Mouse (Mus musculus) gastrocnemius, adult 2 months (tissue): ENCODE results near the gene Nphp4. TPM values are rescaled to one million over a fixed set of nuclear protein-coding genes. Genes with fewer than 3 reads are reported as not detected.
A peak's percentile ranks its signal among the peaks of the same experiment; 100 is the strongest.

Source experiments
- DNase-seq: peaks from one replicate; pipeline ENCODE4 v3.0.0; 2022
- H3K27ac ChIP-seq: fragments of 200-600 bp; 2 replicates; pipeline ENCODE4 v1.8.1; 2022; ENCODE audit warnings: mild to moderate bottlenecking
- H3K4me3 ChIP-seq: fragments of 200-600 bp; 2 replicates; pipeline ENCODE4 v1.8.1; 2022; ENCODE audit warnings: mild to moderate bottlenecking, moderate library complexity
- CTCF ChIP-seq: fragments of 200-600 bp; IDR thresholded peaks from 2 replicates; pipeline ENCODE4 v1.8.1; 2022; ENCODE audit warnings: antibody characterized with exemption, mild to moderate bottlenecking, moderate library complexity
- intact Hi-C: fragments of 180-260 bp; cut with DNase I; formaldehyde crosslinking; loops from one replicate; pipeline ENCODE4 v1.15.1; 2025
- total RNA-seq, 2 experiments: library from RNA; stranded (reverse); gene quantifications; 2 replicates each; pipeline ENCODE4 v1.2.3; 2021

Nphp4 gene
- total RNA-seq, 2 experiments from 2014 or later = 0.48 to 0.53 TPM

- H3K4me3 ChIP-seq = no peak overlapping the region
- peak; percentile 86 for TF ChIP-seq CTCF
- intact Hi-C loops = loop anchor here (2.0 to 5.0 kb wide), 2 partner anchors 149 to 164 kb away; partner anchors contain the start of gene Rpl22
Observed at GRCm38 (mm10) chr4:152491250-152491899, 14.9 kb downstream of the Nphp4 start.

GRCm38 (mm10) chr4:152494360-152494879, 17.9 kb downstream of the Nphp4 start:
- Histone ChIP-seq H3K27ac (no peak overlapping the region), H3K4me3 (no peak overlapping the region)
- TF ChIP-seq CTCF = no peak
- intact Hi-C loops = loop anchor here (5.0 kb wide), 1 partner anchor 167 kb away; the partner anchor contains the start of gene Rpl22
- DNase-seq = no peak

More at GRCm38 (mm10) chr4:152491250-152491899, 14.9 kb downstream of the Nphp4 start:
- no peak overlapping the region for H3K27ac ChIP-seq
- DNase-seq = peak; percentile 77

- Histone ChIP-seq H3K4me3 (no peak overlapping the region), H3K27ac (no peak overlapping the region)
- intact Hi-C loops = no loop called here
- DNase-seq = no peak
- no peak for TF ChIP-seq CTCF
Observed at GRCm38 (mm10) chr4:152512221-152512925, 35.9 kb downstream of the Nphp4 start.

GRCm38 (mm10) chr4:152514884-152515283, 38.4 kb downstream of the Nphp4 start:
- no peak for DNase-seq
- no peak for TF ChIP-seq CTCF
- Histone ChIP-seq H3K27ac (no peak overlapping the region), H3K4me3 (no peak overlapping the region)
- intact Hi-C loops = no loop called here

- DNase-seq = no peak
- no peak for TF ChIP-seq CTCF
- no peak overlapping the region for H3K27ac ChIP-seq
- H3K4me3 ChIP-seq = no peak overlapping the region
- intact Hi-C loops = no loop called here
Observed at GRCm38 (mm10) chr4:152519106-152519505, 42.6 kb downstream of the Nphp4 start.

GRCm38 (mm10) chr4:152520083-152520482, 43.6 kb downstream of the Nphp4 start:
- H3K27ac ChIP-seq = no peak overlapping the region
- peak; percentile 77 for TF ChIP-seq CTCF
- no peak overlapping the region for H3K4me3 ChIP-seq
- peak; percentile 37 for DNase-seq
- intact Hi-C loops = no loop called here

- TF ChIP-seq CTCF = no peak
- peak; percentile 56 for DNase-seq
- Histone ChIP-seq H3K27ac (no peak overlapping the region), H3K4me3 (no peak overlapping the region)
- intact Hi-C loops = no loop called here
Observed at GRCm38 (mm10) chr4:152532872-152533271, 56.4 kb downstream of the Nphp4 start.

- no peak for DNase-seq
- no peak overlapping the region for H3K27ac ChIP-seq
- H3K4me3 ChIP-seq = no peak overlapping the region
- no peak for TF ChIP-seq CTCF
- intact Hi-C loops = no loop called here
Observed at GRCm38 (mm10) chr4:152539756-152540155, 63.2 kb downstream of the Nphp4 start.

- TF ChIP-seq CTCF = peak; percentile 60
- Histone ChIP-seq H3K27ac (peak overlapping the region; percentile 75), H3K4me3 (peak overlapping the region; percentile 5; the same call in 1 of the 2 replicates)
- intact Hi-C loops = no loop called here
- DNase-seq = peak; percentile 79
Observed at GRCm38 (mm10) chr4:152541172-152541571, 64.7 kb downstream of the Nphp4 start.

- intact Hi-C loops = no loop called here
- DNase-seq = no peak
- peak; percentile 9; the same call in 1 of the 2 replicates for TF ChIP-seq CTCF
- Histone ChIP-seq H3K4me3 (no peak overlapping the region), H3K27ac (no peak overlapping the region)
Observed at GRCm38 (mm10) chr4:152542447-152542846, 65.9 kb downstream of the Nphp4 start.

GRCm38 (mm10) chr4:152546481-152546880, 70.0 kb downstream of the Nphp4 start:
- no peak for DNase-seq
- no peak overlapping the region for H3K4me3 ChIP-seq
- intact Hi-C loops = no loop called here
- no peak overlapping the region for H3K27ac ChIP-seq
- peak; percentile 37; the same call in 1 of the 2 replicates for TF ChIP-seq CTCF

- TF ChIP-seq CTCF = no peak
- no peak for DNase-seq
- H3K4me3 ChIP-seq = no peak overlapping the region
Observed at GRCm38 (mm10) chr4:152547886-152548663, 71.6 kb downstream of the Nphp4 start.

More at GRCm38 (mm10) chr4:152547886-152548663, 71.6 kb downstream of the Nphp4 start:
- intact Hi-C loops = no loop called here
- H3K27ac ChIP-seq = no peak overlapping the region
